Mouse (Mus musculus): ENCODE data around the gene Ankrd66.
"Not testable (repeated sequence)": the region's sequence is repeated elsewhere in the genome, so short reads cannot be mapped to it uniquely, and the experiment has no call there.

The Ankrd66 gene

DNA sequence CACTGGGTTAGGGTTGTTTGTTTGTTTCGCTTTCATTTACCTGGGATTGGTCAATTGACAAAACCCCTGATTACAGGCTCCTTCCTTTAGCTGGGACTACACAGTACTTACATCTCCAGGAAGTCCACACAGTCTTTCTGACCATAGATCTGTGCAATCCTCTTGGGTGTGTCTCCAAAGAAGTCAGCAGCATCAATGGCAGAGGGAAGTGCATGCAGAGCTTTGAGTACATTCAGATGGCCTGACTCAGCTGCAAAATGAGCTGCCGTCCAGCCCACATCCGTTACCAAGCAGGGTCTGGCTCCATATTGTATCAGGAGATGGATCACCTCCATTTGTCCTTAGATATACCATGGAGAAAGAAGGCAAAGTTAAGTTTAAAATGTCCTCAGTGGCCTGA, 4.7 kb downstream of the Ankrd66 start:
- DNase-seq (ENCODE audit: extremely low read depth, low read depth, low spot score) = no peak

DNA sequence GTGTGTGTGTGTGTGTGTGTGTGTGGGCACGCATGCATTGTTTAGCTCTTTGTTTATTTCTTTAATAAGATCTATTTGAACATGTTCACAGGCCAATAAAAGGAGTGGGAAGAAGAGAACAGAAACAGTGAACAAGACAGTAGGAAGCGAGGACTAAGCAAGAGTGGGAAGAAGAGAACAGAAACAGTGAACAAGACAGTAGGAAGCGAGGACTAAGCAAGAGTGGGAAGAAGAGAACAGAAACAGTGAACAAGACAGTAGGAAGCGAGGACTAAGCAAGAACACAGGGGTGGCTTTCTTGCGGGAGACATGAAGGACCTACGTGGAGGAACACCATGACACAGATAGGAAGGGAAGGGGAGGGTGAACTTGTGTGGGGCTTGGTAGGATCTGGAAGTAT, 6.6 kb downstream of the Ankrd66 start:
- not testable (repeated sequence) for DNase-seq (ENCODE audit: extremely low read depth, low read depth, low spot score)

DNA sequence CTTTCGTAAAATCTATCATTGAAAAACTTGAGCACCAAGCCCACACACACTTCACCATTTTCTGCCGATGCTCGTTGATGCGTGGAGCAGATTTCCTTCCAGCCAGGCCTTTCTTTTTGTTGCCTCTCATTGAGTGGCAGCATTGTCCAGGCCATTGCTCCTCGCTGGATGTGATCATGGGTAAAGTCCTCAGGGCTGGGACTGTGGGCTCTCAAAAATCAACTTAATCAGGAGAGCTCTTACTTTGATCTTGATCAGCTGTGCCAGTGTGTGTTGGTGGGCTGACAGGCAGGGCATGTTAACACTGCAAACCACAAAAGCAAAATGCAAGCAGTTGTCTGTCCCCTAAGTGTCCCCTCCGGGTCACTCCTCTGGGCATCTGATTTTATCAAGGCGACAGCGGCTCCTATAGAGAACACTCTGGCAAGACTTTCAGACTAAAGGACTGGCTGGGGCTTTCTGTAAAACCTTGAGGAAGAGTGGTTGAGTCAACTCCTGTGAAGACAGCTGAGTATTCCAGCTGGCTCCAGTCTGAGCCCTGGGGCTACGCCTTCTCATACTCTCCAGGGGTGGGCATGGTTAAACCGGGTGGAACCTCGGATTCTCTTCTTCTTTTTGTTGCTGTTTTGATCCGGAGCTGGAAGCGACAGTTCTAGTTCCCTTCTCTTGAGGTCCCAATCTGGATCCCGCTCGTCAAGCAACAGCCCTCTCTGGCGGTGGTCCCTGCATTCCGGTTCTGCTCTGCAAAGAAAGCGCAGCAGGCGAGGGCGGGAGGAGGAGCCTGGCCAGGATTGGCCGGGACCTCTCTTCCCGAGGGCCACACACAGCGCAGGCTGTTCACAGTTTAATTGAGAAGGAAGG, 8.8 kb downstream of the Ankrd66 start:
- DNase-seq (ENCODE audit: extremely low read depth, low read depth, low spot score) = no peak

- DNase-seq (ENCODE audit: extremely low read depth, low read depth, low spot score) = no peak
These were observed 12.2 kb downstream of the Ankrd66 start for GRCm38 (mm10) chr17:43531192-43531591.

DNA sequence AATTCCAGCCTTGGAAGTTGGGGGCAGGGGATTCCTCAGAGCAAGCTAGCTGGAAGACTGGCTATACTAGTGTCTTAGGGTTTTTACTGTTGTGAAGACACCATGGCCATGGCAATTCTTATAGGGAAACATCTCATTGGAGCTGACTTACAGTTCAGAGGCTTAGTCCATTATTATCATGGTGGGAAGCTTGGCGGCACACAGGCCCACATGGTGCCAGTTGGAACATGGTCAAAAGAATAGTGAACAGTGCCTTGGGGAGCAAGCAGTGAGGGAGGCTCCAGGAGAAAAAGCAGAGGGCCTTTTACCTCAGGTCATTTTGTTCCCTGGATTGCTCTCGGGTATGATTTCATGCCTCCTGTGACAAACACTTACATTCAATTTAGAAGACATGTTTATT, 12.9 kb downstream of the Ankrd66 start:
- no peak for DNase-seq (ENCODE audit: extremely low read depth, low read depth, low spot score)

DNA sequence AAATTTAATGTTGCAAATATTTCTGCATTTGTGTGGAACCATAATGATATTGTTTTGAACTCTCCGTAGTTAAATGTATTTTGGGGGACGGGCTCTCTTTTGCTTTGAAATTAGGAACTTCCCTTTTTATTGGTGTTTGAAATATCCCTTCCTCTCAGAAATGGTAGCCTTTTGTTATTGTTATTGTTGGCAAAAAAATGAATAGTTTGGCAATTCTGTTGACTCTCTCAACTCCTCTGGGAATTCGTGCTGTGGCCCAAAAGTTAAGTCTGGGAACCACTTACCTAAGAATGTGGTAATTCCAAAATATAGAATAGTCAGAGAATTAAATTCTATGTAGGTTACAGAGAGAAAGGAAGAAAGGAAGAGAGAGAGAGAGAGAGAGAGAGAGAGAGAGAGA, 23.3 kb downstream of the Ankrd66 start:
- DNase-seq (ENCODE audit: extremely low read depth, low read depth, low spot score) = no peak

- DNase-seq (ENCODE audit: extremely low read depth, low read depth, low spot score) = no peak
These were observed 24.6 kb downstream of the Ankrd66 start for GRCm38 (mm10) chr17:43518644-43519409.

- no peak for DNase-seq (ENCODE audit: extremely low read depth, low read depth, low spot score)
These were observed 32.7 kb downstream of the Ankrd66 start for GRCm38 (mm10) chr17:43510782-43511181.

- no peak for DNase-seq (ENCODE audit: extremely low read depth, low read depth, low spot score)
These were observed 38.9 kb downstream of the Ankrd66 start for GRCm38 (mm10) chr17:43504594-43504934.

DNA sequence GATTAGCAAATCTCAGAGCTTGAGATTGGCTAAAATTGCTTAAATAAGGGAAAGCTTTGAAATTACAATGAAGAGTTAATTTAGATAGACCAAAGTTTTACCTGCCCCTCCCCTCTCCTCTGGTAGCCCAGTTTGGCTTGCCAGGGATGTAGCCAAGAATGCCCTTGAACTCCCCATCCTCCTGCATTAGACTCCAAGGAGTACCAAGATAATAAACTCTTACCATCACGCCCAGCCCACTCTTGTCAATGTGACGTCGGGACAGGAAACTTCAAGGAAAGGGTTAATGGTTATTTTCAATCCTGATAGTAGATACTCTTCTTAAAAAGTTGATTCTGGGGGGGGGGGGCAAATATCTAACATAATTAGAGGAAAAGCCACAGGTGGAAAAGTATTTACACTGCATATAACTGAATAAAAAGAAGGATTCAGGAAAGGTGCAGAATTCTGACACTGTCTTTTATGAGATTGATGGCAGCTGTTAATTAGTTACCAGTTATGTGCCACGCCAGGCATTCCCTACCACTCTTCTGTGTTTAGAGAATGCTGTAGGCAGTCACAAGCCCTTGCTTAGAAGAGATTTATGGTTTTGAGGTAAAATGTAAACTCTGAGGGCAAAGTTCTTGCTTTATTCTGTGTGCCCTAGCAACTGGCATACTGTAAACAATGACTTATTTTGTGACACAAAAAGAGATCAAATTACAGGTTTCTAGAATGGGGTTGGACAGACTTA, 39.4 kb downstream of the Ankrd66 start:
- no peak for DNase-seq (ENCODE audit: extremely low read depth, low read depth, low spot score)

DNA sequence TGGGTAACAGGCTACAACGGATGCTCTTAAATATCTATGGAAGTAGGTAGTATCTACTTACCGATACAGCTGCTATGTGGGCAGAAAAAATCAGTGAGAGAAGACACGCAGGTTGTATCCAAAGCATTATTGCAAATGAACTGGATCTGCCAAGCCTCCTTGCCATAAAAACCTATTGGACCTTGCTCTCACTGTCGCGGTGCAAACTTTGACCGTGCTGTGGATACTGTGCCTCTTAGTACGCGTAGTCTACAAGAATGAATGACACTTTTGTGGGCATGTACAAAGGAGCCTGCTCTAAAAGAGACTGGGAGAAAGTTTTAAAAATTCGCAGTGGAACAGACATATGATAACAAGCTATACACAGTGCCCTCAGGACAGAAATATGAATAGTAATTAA, 40.8 kb downstream of the Ankrd66 start, which contains the start of gene Mep1a:
Gene Mep1a (minus strand): TSS at position 221 of the 400 bp plus-strand sequence.
- DNase-seq (ENCODE audit: extremely low read depth, low read depth, low spot score) = no peak

GRCm38 (mm10) chr17:43501631-43502030, 41.8 kb downstream of the Ankrd66 start:
- DNase-seq (ENCODE audit: extremely low read depth, low read depth, low spot score) = no peak

- no peak for DNase-seq (ENCODE audit: extremely low read depth, low read depth, low spot score)
These were observed 42.2 kb downstream of the Ankrd66 start for GRCm38 (mm10) chr17:43501223-43501622.

DNA sequence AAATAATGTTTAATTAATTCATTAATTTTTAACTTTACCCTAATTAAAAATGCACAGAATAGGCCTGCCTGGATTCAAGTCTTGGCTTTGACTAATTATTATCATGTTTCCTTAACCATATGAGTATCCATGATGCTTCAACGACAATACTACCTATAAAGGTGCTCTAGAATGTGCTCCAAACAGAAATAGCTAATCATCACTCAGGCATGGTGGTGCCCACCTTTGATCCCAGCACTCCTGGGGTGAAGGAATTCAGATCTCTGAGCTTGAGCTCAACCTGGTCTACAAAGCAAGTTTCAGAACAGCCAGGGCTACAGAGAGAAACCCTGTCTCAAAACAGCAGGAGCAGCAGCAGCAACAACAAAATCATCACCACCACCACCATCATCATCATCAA, 42.9 kb downstream of the Ankrd66 start:
- no peak for DNase-seq (ENCODE audit: extremely low read depth, low read depth, low spot score)

DNA sequence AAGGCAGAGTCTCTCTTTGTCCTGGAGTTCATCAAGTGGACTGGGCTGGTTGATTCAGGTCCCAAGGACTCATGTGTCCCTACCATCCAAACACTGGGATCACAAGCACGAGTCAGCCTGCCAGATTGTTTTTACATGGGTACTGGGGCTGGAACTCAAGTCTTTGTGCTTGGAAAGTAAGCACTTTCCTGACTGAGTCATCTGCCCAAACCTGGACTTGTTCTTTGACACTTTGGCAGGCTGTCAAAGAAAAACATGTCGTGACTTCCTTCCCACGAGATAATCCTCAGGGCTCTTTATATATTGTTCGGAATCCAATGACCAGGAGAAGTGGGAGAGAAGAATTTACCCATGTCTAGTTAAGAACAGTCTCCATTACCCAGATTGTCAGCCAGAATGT, 45.9 kb downstream of the Ankrd66 start:
- DNase-seq (ENCODE audit: extremely low read depth, low read depth, low spot score) = no peak

GRCm38 (mm10) chr17:43495502-43495901, 47.9 kb downstream of the Ankrd66 start:
- DNase-seq (ENCODE audit: extremely low read depth, low read depth, low spot score) = no peak

- DNase-seq (ENCODE audit: extremely low read depth, low read depth, low spot score) = not testable (repeated sequence)
These were observed 53.1 kb downstream of the Ankrd66 start for GRCm38 (mm10) chr17:43490371-43490770.

GRCm38 (mm10) chr17:43488439-43489151, 54.8 kb downstream of the Ankrd66 start:
- DNase-seq (ENCODE audit: extremely low read depth, low read depth, low spot score) = no peak

DNA sequence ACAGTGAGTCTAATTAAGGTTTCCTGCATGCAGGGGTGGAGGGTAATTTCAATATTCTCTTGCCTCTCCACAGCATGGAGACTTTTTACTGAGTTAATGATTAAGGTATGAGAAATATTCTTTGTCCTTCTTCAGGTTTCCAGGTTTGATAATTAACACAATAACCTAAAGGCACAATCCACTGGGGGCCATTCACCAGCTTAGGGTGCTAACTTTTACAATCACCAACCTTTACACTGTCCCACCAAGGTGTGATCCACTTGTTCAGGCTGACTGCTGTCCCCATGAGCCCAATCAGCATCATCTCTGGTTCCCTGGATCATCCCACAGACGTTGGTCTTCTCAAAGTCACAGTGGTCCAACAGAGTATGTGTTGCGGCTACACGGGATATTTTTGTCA, 57.5 kb downstream of the Ankrd66 start:
- DNase-seq (ENCODE audit: extremely low read depth, low read depth, low spot score) = no peak
